16 mouse cellular contexts compared by ENCODE assay signal in genomic region chr2:132604922-132605321, GRCm38 (mm10).
"Had no signal": no experiment of that assay in that cellular context is flagged by ENCODE, and none has a peak within 500 bp of the region (broad histone marks: within the 10 kb centered on the region; RNA-seq: fewer than 3 reads in every experiment).

No protein-coding gene starts in this region.

- H3K4me2 ChIP-seq: neural tube, embryonic 13.5 days; neural tube, embryonic 15.5 days; stomach, embryonic 15.5 days had no signal

- DNase-seq: retina, postnatal 1 day; right cerebral cortex, adult 18-20 months; right cerebral cortex, postnatal 14 days; right cerebral cortex, postnatal 25 days; right cerebral cortex, postnatal 4 days; spleen, adult 18-20 months; thymus, adult 18-20 months; thymus, adult 2 months; thymus, postnatal 14 days; thymus, postnatal 25 days; thymus, postnatal 36 days; thymus, postnatal 4 days had no signal

- H3K27me3 ChIP-seq: neural tube, embryonic 13.5 days; neural tube, embryonic 15.5 days; stomach, embryonic 15.5 days had no signal

- H3K36me3 ChIP-seq: neural tube, embryonic 13.5 days; neural tube, embryonic 15.5 days; stomach, embryonic 15.5 days had no signal

- H3K27ac ChIP-seq: neural tube, embryonic 13.5 days; neural tube, embryonic 15.5 days; stomach, embryonic 15.5 days; stomach, postnatal 0 days had no signal

- H3K9me3 ChIP-seq: neural tube, embryonic 13.5 days; neural tube, embryonic 15.5 days; stomach, embryonic 15.5 days had no signal

- H3K9ac ChIP-seq: neural tube, embryonic 13.5 days; neural tube, embryonic 15.5 days; stomach, embryonic 15.5 days had no signal

- H3K4me3 ChIP-seq: neural tube, embryonic 13.5 days; neural tube, embryonic 15.5 days; stomach, embryonic 15.5 days had no signal
